Mouse (Mus musculus) CH12.LX (cell line): Measurements from ENCODE around the gene Nptn. TPM values are rescaled to one million over a fixed set of nuclear protein-coding genes. Genes with fewer than 3 reads are reported as not detected.

Source experiments
- DNase-seq: peaks from one replicate; pipeline ENCODE4 v3.0.0-alpha.2; 2013; ENCODE audit errors: extremely low read depth
- H3K27ac ChIP-seq: 2 replicates; pipeline ENCODE4 v1.5.1; 2012; ENCODE audit warnings: low read depth, mild to moderate bottlenecking, control low read depth, moderate library complexity; ENCODE audit not compliant: insufficient read depth
- H3K27me3 ChIP-seq: replicated peaks from 2 replicates; pipeline ENCODE3; 2012; ENCODE audit warnings: inconsistent platforms
- H3K36me3 ChIP-seq, 2 experiments: replicated peaks in 1 of 2; 2 replicates each; pipeline versions ENCODE3 to v1.6.1; 2012; ENCODE audit warnings: inconsistent platforms in 1 of 2, low read length in 1 of 2, mild to moderate bottlenecking in 1 of 2, mixed read lengths in 1 of 2, moderate library complexity in 1 of 2; ENCODE audit not compliant: control insufficient read depth in 1 of 2, insufficient read depth in 1 of 2
- H3K4me1 ChIP-seq, 2 experiments: 2 replicates each; pipeline ENCODE4 v1.6.1; 2012; ENCODE audit warnings: inconsistent platforms in 1 of 2, moderate library complexity in 1 of 2; ENCODE audit not compliant: insufficient read depth in 2 of 2, control insufficient read depth in 1 of 2
- H3K4me2 ChIP-seq: 2 replicates; pipeline ENCODE4 v1.6.1; 2012; ENCODE audit warnings: low read depth, mild to moderate bottlenecking, control low read depth; ENCODE audit not compliant: poor library complexity, insufficient read depth, severe bottlenecking
- H3K4me3 ChIP-seq, 3 experiments: fragments of 150-350 bp in 1 of 3; sonication (generic) in 1 of 3; replicated peaks in 1 of 3; 2 replicates each; pipeline versions ENCODE3 to v1.5.1; 2011 to 2012; ENCODE audit warnings: low read depth in 2 of 3, low read length in 2 of 3, mild to moderate bottlenecking in 2 of 3, moderate library complexity in 2 of 3, control low read depth in 1 of 3, improper control_type of control experiment in 1 of 3, inconsistent platforms in 1 of 3, mixed read lengths in 1 of 3; ENCODE audit not compliant: poor library complexity in 1 of 3
- H3K79me2 ChIP-seq: replicated peaks from 2 replicates; pipeline ENCODE4 v1.6.1; 2012; ENCODE audit warnings: mild to moderate bottlenecking, moderate library complexity; ENCODE audit not compliant: control insufficient read depth, poor library complexity, insufficient read depth, severe bottlenecking; ENCODE audit errors: extremely low read depth
- H3K9ac ChIP-seq: 2 replicates; pipeline ENCODE4 v1.6.1; 2012; ENCODE audit warnings: low read depth, mild to moderate bottlenecking, control low read depth, moderate library complexity; ENCODE audit not compliant: insufficient read depth
- H3K9me3 ChIP-seq: replicated peaks from 2 replicates; pipeline ENCODE3; 2012; ENCODE audit warnings: low read length, inconsistent platforms, mixed read lengths
- BHLHE40 ChIP-seq: IDR thresholded peaks from 2 replicates; pipeline ENCODE4 v1.6.1; 2011; ENCODE audit warnings: mild to moderate bottlenecking, low read depth, low read length, improper control_type of control experiment
- CHD2 ChIP-seq: IDR thresholded peaks from 2 replicates; pipeline ENCODE4 v1.6.1; 2011; ENCODE audit warnings: low read length, improper control_type of control experiment
- E2F4 ChIP-seq: IDR thresholded peaks from 2 replicates; pipeline ENCODE4 v1.6.1; 2011; ENCODE audit warnings: low read depth, low read length, improper control_type of control experiment; ENCODE audit not compliant: insufficient replicate concordance
- ELF1 ChIP-seq: IDR thresholded peaks from 2 replicates; pipeline ENCODE4 v1.6.1; 2014; ENCODE audit warnings: low read depth, mild to moderate bottlenecking, inconsistent platforms, low read length, improper control_type of control experiment
- ETS1 ChIP-seq: conservative IDR thresholded peaks from 2 replicates; pipeline ENCODE4 v1.6.1; 2012; ENCODE audit warnings: low read depth, mild to moderate bottlenecking, inconsistent platforms, low read length, improper control_type of control experiment, moderate library complexity
- HCFC1 ChIP-seq: IDR thresholded peaks from 2 replicates; pipeline ENCODE4 v1.6.1; 2012; ENCODE audit warnings: low read depth, mild to moderate bottlenecking, inconsistent platforms, low read length, improper control_type of control experiment
- JUN ChIP-seq: IDR thresholded peaks from 2 replicates; pipeline ENCODE4 v1.6.1; 2011; ENCODE audit warnings: low read depth, mild to moderate bottlenecking, low read length, improper control_type of control experiment, moderate library complexity; ENCODE audit not compliant: insufficient read depth
- MAX ChIP-seq: IDR thresholded peaks from 2 replicates; pipeline ENCODE4 v1.6.1; 2011; ENCODE audit warnings: low read length, improper control_type of control experiment
- MAZ ChIP-seq: IDR thresholded peaks from 2 replicates; pipeline ENCODE4 v1.6.1; 2012; ENCODE audit warnings: low read depth, mild to moderate bottlenecking, inconsistent platforms, low read length, improper control_type of control experiment, moderate library complexity
- MEF2A ChIP-seq: IDR thresholded peaks from 2 replicates; pipeline ENCODE4 v1.6.1; 2014; ENCODE audit warnings: low read depth, mild to moderate bottlenecking, inconsistent platforms, low read length, improper control_type of control experiment, borderline replicate concordance
- MXI1 ChIP-seq: IDR thresholded peaks from 2 replicates; pipeline ENCODE4 v1.6.1; 2011; ENCODE audit warnings: mild to moderate bottlenecking, low read depth, low read length, improper control_type of control experiment
- MYC ChIP-seq: IDR thresholded peaks from 2 replicates; pipeline ENCODE4 v1.6.1; 2011; ENCODE audit warnings: low read depth, mild to moderate bottlenecking, improper control_type of control experiment, low read length
- POLR2A ChIP-seq: IDR thresholded peaks from 2 replicates; pipeline ENCODE4 v1.6.1; 2011; ENCODE audit warnings: low read depth, mild to moderate bottlenecking, improper control_type of control experiment, low read length
- RCOR1 ChIP-seq: conservative IDR thresholded peaks from 2 replicates; pipeline ENCODE4 v1.6.1; 2012; ENCODE audit warnings: low read depth, mild to moderate bottlenecking, inconsistent platforms, low read length, improper control_type of control experiment
- USF1 ChIP-seq: IDR thresholded peaks from 2 replicates; pipeline ENCODE4 v1.6.1; 2014; ENCODE audit warnings: low read depth, mild to moderate bottlenecking, inconsistent platforms, low read length, improper control_type of control experiment
- ZKSCAN1 ChIP-seq: IDR thresholded peaks from 2 replicates; pipeline ENCODE4 v1.6.1; 2012; ENCODE audit warnings: low read depth, inconsistent platforms, low read length, improper control_type of control experiment, borderline replicate concordance
- dilution Hi-C: fragments of 300-500 bp; cut with MboI; formaldehyde crosslinking; loops from 2 replicates; pipeline ENCODE4 v1.14.3; 2020; ENCODE audit warnings: low sequenced_read_pairs; ENCODE audit not compliant: extremely low pct_unique_long_range_greater_than_20kb, extremely low pct_ligation_motif_present
- in situ Hi-C: fragments of 300-500 bp; cut with MboI; formaldehyde crosslinking; loops from 3 replicates; pipeline ENCODE4 v1.14.3; 2019; ENCODE audit warnings: low sequenced_read_pairs, low pct_ligation_motif_present, low pct_unique_long_range_greater_than_20kb, mixed read lengths
- polyA plus RNA-seq: library from polyadenylated mRNA; unstranded; fragments of >175 nt; gene quantifications from 2 replicates; pipeline ENCODE4 v1.2.1, GENCODE M21; 2012; ENCODE audit warnings: low read depth; ENCODE audit not compliant: insufficient read length
- total RNA-seq, 2 experiments: library from RNA; depleted of rRNA; stranded (reverse); fragments of 300-350 nt in 1 of 2; fragments of >200 nt in 1 of 2; gene quantifications; 2 replicates each; pipeline ENCODE4 v1.2.3; 2012 to 2014

Gene Nptn
- total and polyA plus RNA-seq, 3 experiments, result 48.4 to 184 (median 175) TPM

- Histone ChIP-seq H3K27ac (no peak overlapping the region), H3K36me3 (peaks cover 9 to 41% of the 10 kb centered on the region in 2 experiments)
- in situ Hi-C loops, result no loop called here
Observed at GRCm38 (mm10) chr9:58667244-58667643, 85.2 kb downstream of the Nptn start.

GRCm38 (mm10) chr9:58668171-58668570, 86.1 kb downstream of the Nptn start:
- no peaks in the 10 kb centered on the region for H3K4me1 ChIP-seq
- H3K27ac ChIP-seq, result no peak overlapping the region
- no peak overlapping the region for H3K4me3 ChIP-seq
- peaks cover 9 to 32% of the 10 kb centered on the region in 2 experiments for H3K36me3 ChIP-seq
- no peak for DNase-seq
- in situ Hi-C loops, result no loop called here
- no peaks in the 10 kb centered on the region for H3K27me3 ChIP-seq
- dilution Hi-C loops, result no loop called here
- H3K4me2 ChIP-seq, result no peak overlapping the region
- H3K9me3 ChIP-seq, result no peaks in the 10 kb centered on the region
- no peaks in the 10 kb centered on the region for H3K79me2 ChIP-seq
- TF ChIP-seq MAX (no peak), CHD2 (no peak), MXI1 (no peak), ELF1 (no peak), RCOR1 (no peak), MYC (no peak)
- no peak overlapping the region for H3K9ac ChIP-seq

More at GRCm38 (mm10) chr9:58667244-58667643, 85.2 kb downstream of the Nptn start:
- TF ChIP-seq RCOR1, result no peak
- TF ChIP-seq MAZ, result no peak
- no peak for TF ChIP-seq MXI1
- TF ChIP-seq JUN, result no peak
- TF ChIP-seq BHLHE40, result no peak
- TF ChIP-seq MAX, result no peak
- TF ChIP-seq MEF2A, result no peak
- TF ChIP-seq ZKSCAN1, result no peak
- no peak for TF ChIP-seq ETS1
- TF ChIP-seq HCFC1, result no peak
- TF ChIP-seq POLR2A, result no peak
- no peak for TF ChIP-seq USF1
- no peak for TF ChIP-seq E2F4
- no peak for TF ChIP-seq ELF1
- Histone ChIP-seq H3K9me3 (no peaks in the 10 kb centered on the region), H3K4me3 (no peak overlapping the region), H3K4me1 (no peaks in the 10 kb centered on the region), H3K4me2 (no peak overlapping the region), H3K79me2 (no peaks in the 10 kb centered on the region), H3K9ac (no peak overlapping the region), H3K27me3 (no peaks in the 10 kb centered on the region)
- dilution Hi-C loops, result no loop called here
- no peak for DNase-seq
